Mouse (Mus musculus): Measurements from ENCODE around the gene Slc1a6.

The Slc1a6 gene

DNA sequence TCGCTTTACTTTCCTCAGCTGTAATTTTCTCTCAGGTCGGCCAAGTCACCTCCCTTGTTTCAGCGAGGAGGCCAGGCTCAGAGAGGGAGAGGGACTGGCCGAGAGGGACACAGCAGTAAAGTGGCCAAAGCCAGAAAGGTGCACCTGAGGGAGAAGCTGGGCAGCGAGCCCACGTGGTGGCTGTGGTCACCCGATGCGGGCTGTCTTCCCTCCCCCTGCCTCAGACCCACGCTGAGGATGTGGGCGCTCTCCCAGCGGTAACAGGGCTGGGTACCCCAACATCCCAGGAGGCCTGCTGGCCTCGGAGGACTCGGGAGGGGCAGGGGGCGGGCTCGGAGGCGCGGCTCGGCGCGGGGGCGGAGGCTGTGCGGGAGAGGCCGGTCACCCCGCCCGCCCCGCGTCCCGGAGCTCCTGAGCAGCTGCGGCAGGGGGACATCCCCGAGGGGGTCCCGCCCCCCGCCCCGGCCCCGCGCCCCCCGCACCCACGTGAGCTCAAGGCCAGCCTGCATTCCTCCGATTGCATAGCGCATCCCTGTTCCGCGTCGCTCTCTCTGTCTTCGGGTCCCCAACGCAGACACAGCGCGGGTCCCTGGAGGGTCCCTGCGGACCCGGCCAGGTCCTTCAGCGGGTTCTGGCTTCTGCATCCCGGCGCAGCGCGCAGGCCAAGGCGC, at the start of gene Slc1a6:
Gene Slc1a6 (plus strand): TSS at position 516 of the 671 bp plus-strand sequence.
- no peak for TF ChIP-seq GATA4 (IDR thresholded peaks at IDR 0.05; ENCODE audit: insufficient replicate concordance, low read length)

DNA sequence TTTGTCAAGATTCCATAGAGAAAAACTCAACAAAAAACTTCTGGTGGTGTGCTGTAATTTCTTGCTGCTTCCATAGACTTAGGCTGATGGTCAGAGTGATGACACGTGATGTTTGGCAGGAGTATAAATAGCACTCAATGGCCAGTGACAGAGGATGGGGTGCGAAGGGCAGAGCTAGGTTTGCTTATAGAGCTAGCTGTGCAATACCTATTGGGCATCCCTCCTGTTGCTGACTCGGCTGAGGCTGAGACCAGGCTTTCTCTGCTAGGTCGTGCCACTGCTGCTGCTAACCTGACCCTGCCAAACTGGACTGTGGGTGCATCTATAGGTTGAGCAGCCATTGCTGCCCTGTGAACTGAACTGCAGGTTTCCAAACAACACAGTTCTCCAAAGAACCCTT, 40.5 kb upstream of the Slc1a6 start:
- TF ChIP-seq GATA4 (IDR thresholded peaks at IDR 0.05; ENCODE audit: insufficient replicate concordance, low read length): no peak

DNA sequence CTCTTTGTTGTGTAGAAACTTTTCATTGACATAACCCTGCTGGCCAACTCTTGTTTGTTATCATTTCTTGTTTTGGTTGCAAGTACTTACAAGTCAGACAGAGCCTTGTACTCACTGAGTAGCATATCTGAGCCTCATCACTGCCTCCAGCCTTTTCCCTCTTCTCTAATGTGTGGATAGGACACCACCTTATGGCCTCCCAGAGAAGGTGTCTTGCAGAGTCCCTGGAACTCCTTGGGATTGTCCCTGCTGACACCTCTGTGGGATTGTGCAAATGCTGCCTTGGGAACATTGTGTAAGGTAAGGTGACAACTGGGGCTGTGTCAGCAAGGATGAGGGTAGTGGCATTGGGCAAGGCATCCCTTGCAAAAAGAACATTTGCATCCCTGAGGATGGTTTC, 36.6 kb upstream of the Slc1a6 start:
- TF ChIP-seq GATA4 (IDR thresholded peaks at IDR 0.05; ENCODE audit: insufficient replicate concordance, low read length): no peak

- no peak for TF ChIP-seq GATA4 (IDR thresholded peaks at IDR 0.05; ENCODE audit: insufficient replicate concordance, low read length)
Measured at GRCm38 (mm10) chr10:78745453-78746232, 34.7 kb upstream of the Slc1a6 start.

DNA sequence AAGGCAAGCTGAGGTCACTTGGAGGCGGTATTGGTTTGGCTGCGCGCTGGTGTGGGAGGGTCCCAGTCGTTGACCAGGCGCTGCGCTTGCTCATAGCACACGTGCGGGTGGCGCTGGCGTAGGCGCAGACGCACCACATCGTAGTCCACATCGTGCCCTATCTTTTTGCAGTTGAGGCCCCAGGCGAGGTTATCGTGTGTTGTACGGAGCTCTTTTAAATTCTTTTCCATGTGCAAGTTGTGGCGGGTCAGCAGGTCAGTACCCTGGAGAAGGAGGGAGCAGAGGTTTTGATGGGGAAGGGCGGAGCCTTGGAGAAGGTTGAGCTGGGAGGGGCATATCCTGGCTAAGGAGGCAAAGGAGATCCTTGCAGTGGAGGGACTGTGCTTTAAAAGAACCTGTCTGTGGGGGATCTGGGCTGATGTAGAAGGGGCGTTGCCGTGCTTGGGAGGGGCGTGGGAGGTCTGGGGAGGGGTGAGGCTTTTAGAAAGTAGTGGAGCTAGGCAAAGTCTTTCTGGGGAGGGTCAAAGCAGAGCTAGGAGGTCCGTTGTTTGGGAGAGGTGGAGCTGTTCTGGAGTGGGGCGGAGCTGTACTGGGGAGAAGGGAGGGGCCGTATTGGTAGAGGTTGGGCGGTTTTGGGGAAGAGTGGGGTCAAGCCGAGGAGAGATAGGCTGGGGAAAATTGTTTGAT, 33.1 kb upstream of the Slc1a6 start:
- no peak for TF ChIP-seq GATA4 (IDR thresholded peaks at IDR 0.05; ENCODE audit: insufficient replicate concordance, low read length)

DNA sequence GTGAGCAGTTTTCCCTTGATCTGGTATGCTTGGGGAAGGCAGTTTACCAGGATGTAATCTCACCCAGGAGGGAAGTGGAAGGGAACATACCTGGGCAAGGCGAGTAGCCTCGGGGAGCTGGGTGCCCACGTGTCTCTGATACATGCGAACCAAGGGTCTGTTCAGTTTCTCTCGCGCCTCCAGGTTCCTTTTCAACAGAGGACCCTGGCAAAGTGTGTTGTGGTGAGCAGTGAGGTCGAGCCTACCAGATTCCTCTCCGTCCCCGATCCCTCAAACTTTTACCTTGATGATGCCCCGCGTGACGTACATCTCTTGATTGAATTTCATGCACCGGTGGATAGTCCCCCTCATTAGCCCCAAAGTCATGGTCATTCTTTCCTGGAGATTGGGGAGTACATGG, 32.1 kb upstream of the Slc1a6 start:
- no peak for TF ChIP-seq GATA4 (IDR thresholded peaks at IDR 0.05; ENCODE audit: insufficient replicate concordance, low read length)

- TF ChIP-seq GATA4 (IDR thresholded peaks at IDR 0.05; ENCODE audit: insufficient replicate concordance, low read length): no peak
Measured at GRCm38 (mm10) chr10:78748946-78749345, 31.4 kb upstream of the Slc1a6 start.

- no peak for TF ChIP-seq GATA4 (IDR thresholded peaks at IDR 0.05; ENCODE audit: insufficient replicate concordance, low read length)
Measured at GRCm38 (mm10) chr10:78752452-78753191, 27.7 kb upstream of the Slc1a6 start, which contains the start of gene Ccdc105. TSS of gene Ccdc105 (minus strand) at chr10:78753065.

- TF ChIP-seq GATA4 (IDR thresholded peaks at IDR 0.05; ENCODE audit: insufficient replicate concordance, low read length): no peak
Measured at GRCm38 (mm10) chr10:78756021-78756420, 24.3 kb upstream of the Slc1a6 start.

DNA sequence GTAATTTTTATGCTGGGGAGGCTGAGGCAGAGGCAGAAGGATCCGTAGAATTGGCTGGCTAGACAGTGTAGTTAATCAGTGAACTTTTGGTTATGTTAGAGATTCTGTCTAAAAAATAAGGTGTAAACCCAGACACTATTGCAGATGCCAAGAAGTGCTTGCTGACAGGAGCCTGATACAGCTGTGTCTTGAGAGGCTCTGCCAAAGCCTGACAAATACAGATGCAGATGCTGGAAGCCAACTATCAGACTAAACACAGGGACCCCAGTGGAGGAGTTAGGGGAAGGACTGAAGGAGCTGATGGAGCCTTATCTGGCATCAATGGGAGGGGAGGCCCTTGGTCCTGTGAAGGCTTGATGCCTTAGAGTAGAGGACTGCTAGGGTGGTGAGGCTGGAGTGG, 14.7 kb upstream of the Slc1a6 start:
- no peak for TF ChIP-seq GATA4 (IDR thresholded peaks at IDR 0.05; ENCODE audit: insufficient replicate concordance, low read length)

- no peak for TF ChIP-seq GATA4 (IDR thresholded peaks at IDR 0.05; ENCODE audit: insufficient replicate concordance, low read length)
Measured at GRCm38 (mm10) chr10:78775830-78776229, 4.5 kb upstream of the Slc1a6 start.

- no peak for TF ChIP-seq GATA4 (IDR thresholded peaks at IDR 0.05; ENCODE audit: insufficient replicate concordance, low read length)
Measured at GRCm38 (mm10) chr10:78779527-78779926, 769 bp upstream of the Slc1a6 start.

- TF ChIP-seq GATA4 (IDR thresholded peaks at IDR 0.05; ENCODE audit: insufficient replicate concordance, low read length): no peak
Measured at GRCm38 (mm10) chr10:78787566-78788087, 7.3 kb downstream of the Slc1a6 start.

GRCm38 (mm10) chr10:78790561-78790960, 10.3 kb downstream of the Slc1a6 start:
- TF ChIP-seq GATA4 (IDR thresholded peaks at IDR 0.05; ENCODE audit: insufficient replicate concordance, low read length): no peak

GRCm38 (mm10) chr10:78801449-78801848, 21.2 kb downstream of the Slc1a6 start:
- TF ChIP-seq GATA4 (IDR thresholded peaks at IDR 0.05; ENCODE audit: insufficient replicate concordance, low read length): no peak

Data from liver, adult (tissue).